9 mouse cellular contexts compared by ENCODE assay signal in the genomic region with DNA sequence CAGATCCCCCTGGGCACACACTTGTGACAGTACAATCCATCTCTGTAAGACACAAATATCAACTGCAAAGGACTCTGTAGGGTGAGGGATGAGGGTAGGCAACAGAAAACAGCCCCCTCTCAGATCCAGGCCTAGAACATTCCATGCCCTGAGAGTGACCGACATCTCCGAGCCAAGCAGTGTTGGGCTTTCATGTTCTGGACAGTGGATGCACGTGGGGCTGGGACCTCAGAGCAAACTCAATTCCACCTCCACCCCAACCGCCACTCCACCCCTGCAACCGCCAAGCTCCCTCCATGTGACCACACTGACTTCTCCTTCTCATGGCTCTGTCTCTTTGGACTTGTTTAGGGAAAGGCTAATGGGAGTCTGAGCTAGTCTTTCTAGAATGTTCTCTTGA. TPM values are rescaled to one million over a fixed set of nuclear protein-coding genes. Genes with fewer than 3 reads are reported as not detected.
DNase-seq lines count a peak whose midpoint lies in the region; ATAC-seq lines count a peak whose summit lies in the region.
"Had no signal": no experiment of that assay in that cellular context is flagged by ENCODE, and none has a peak within 500 bp of the region (broad histone marks: within the 10 kb centered on the region; RNA-seq: fewer than 3 reads in every experiment).

No protein-coding gene starts in this region.

- H3K27me3 ChIP-seq in heart, embryonic 15.5 days, result peaks cover 17% of the 10 kb centered on the region; the same call in 1 of the 2 replicates
- no peaks in the 10 kb centered on the region for H3K27me3 ChIP-seq in embryonic facial prominence, embryonic 15.5 days
- H3K27me3 ChIP-seq in kidney, embryonic 16.5 days (ENCODE audit: insufficient read depth, low read length), result peaks cover 34% of the 10 kb centered on the region
- H3K27me3 ChIP-seq in midbrain, embryonic 14.5 days (ENCODE audit: control insufficient read depth, insufficient read depth, low read length), result no peaks in the 10 kb centered on the region

- 82% methylated on average over 5 of the region's 5 CpGs for WGBS in heart, embryonic 15.5 days
- WGBS in embryonic facial prominence, embryonic 15.5 days, result 81% methylated on average over 5 of the region's 5 CpGs
- 31% methylated on average over 5 of the region's 5 CpGs for WGBS in kidney, embryonic 16.5 days
- WGBS in midbrain, embryonic 14.5 days, result 91% methylated on average over 5 of the region's 5 CpGs

- H3K4me2 ChIP-seq in heart, embryonic 15.5 days, result peak overlapping the region; percentile 68
- H3K4me2 ChIP-seq in embryonic facial prominence, embryonic 15.5 days (replicated peaks), result peak overlapping the region; percentile 47
- H3K4me2 ChIP-seq in kidney, embryonic 16.5 days (replicated peaks; ENCODE audit: low read depth, low read length), result peak overlapping the region; percentile 40
- peak overlapping the region; percentile 49 for H3K4me2 ChIP-seq in midbrain, embryonic 14.5 days (ENCODE audit: low read length)

- peak overlapping the region; percentile 36 for H3K4me3 ChIP-seq in heart, embryonic 15.5 days
- H3K4me3 ChIP-seq in embryonic facial prominence, embryonic 15.5 days (replicated peaks), result no peak overlapping the region
- H3K4me3 ChIP-seq in kidney, embryonic 16.5 days (ENCODE audit: low read length), result no peak overlapping the region
- no peak overlapping the region for H3K4me3 ChIP-seq in midbrain, embryonic 14.5 days (replicated peaks; ENCODE audit: low read depth, low read length)

- ATAC-seq in heart, embryonic 15.5 days (replicated peaks; ENCODE audit: insufficient number of reproducible peaks, insufficient read depth, low FRiP score, low read depth), result no peak
- ATAC-seq in embryonic facial prominence, embryonic 15.5 days (ENCODE audit: insufficient number of reproducible peaks, low FRiP score, low TSS enrichment, low read depth), result no peak
- ATAC-seq in kidney, embryonic 16.5 days (ENCODE audit: low FRiP score, low TSS enrichment), result no peak; the same call in 1 of the 2 replicates
- ATAC-seq in midbrain, embryonic 14.5 days (ENCODE audit: low FRiP score, low TSS enrichment), result no peak

- no peak for DNase-seq in heart, adult 18-20 months
- DNase-seq in midbrain, embryonic 14.5 days, result no peak
- DNase-seq in embryo, embryonic 10 days (ENCODE audit: low spot score), result no peak
- no peak for DNase-seq in lung, postnatal 10 days
- DNase-seq in lung, postnatal 25 days (ENCODE audit: low spot score), result no peak

- no peak overlapping the region for H3K9ac ChIP-seq in heart, embryonic 15.5 days
- H3K9ac ChIP-seq in embryonic facial prominence, embryonic 15.5 days, result no peak overlapping the region
- H3K9ac ChIP-seq in kidney, embryonic 16.5 days (replicated peaks; ENCODE audit: low read length), result peak overlapping the region; percentile 24; the same call in 1 of the 2 replicates
- no peak overlapping the region for H3K9ac ChIP-seq in midbrain, embryonic 14.5 days (replicated peaks; ENCODE audit: low read length)

- H3K4me1 ChIP-seq in heart, embryonic 15.5 days (replicated peaks), result peaks cover 37% of the 10 kb centered on the region
- peaks cover 31% of the 10 kb centered on the region for H3K4me1 ChIP-seq in embryonic facial prominence, embryonic 15.5 days
- H3K4me1 ChIP-seq in kidney, embryonic 16.5 days (ENCODE audit: insufficient read depth, low read length), result peaks cover 50% of the 10 kb centered on the region
- H3K4me1 ChIP-seq in midbrain, embryonic 14.5 days (ENCODE audit: control insufficient read depth, insufficient read depth, low read length), result peaks cover 31% of the 10 kb centered on the region

- no peaks in the 10 kb centered on the region for H3K9me3 ChIP-seq in heart, embryonic 15.5 days (replicated peaks)
- no peaks in the 10 kb centered on the region for H3K9me3 ChIP-seq in embryonic facial prominence, embryonic 15.5 days (replicated peaks)
- H3K9me3 ChIP-seq in kidney, embryonic 16.5 days (ENCODE audit: low read length), result no peaks in the 10 kb centered on the region
- no peaks in the 10 kb centered on the region for H3K9me3 ChIP-seq in midbrain, embryonic 14.5 days (ENCODE audit: control insufficient read depth, low read length)

- no peaks in the 10 kb centered on the region for H3K36me3 ChIP-seq in heart, embryonic 15.5 days
- H3K36me3 ChIP-seq in embryonic facial prominence, embryonic 15.5 days, result no peaks in the 10 kb centered on the region
- no peaks in the 10 kb centered on the region for H3K36me3 ChIP-seq in kidney, embryonic 16.5 days (ENCODE audit: insufficient read depth, low read length)
- H3K36me3 ChIP-seq in midbrain, embryonic 14.5 days (ENCODE audit: control insufficient read depth, insufficient read depth, low read length), result no peaks in the 10 kb centered on the region

- 0 out of 2 replicates have a peak overlapping the region, but pooled peaks have one; percentile 24 for H3K27ac ChIP-seq in heart, embryonic 15.5 days
- H3K27ac ChIP-seq in embryonic facial prominence, embryonic 15.5 days (replicated peaks), result peak overlapping the region; percentile 48
- peak overlapping the region; percentile 95 for H3K27ac ChIP-seq in kidney, embryonic 16.5 days (ENCODE audit: low read length)
- H3K27ac ChIP-seq in midbrain, embryonic 14.5 days (replicated peaks; ENCODE audit: low read depth, low read length), result peak overlapping the region; percentile 92

RNA-seq across cellular contexts. Expression of gene Pck1, which starts 19.1 kb away (rescaled TPM):
- 0.10 and 0.16 TPM in 2 replicates for polyA plus RNA-seq in heart, embryonic 15.5 days (2015; fragmentation: Nextera tagmentation; extraction: Ambion mirVana)
- 100 to 1,000 TPM in 1 of 2 experiments, 10 to 100 TPM in 1; 12.3 to 112 TPM for total RNA-seq in heart, adult 18-20 months (2021)
- not detected in 2 replicates for polyA plus RNA-seq in embryonic facial prominence, embryonic 15.5 days (2015; fragmentation: Nextera tagmentation; extraction: Ambion mirVana)
- polyA plus RNA-seq in kidney, embryonic 16.5 days (2015; fragmentation: Nextera tagmentation; extraction: Ambion mirVana), result 35.4 and 38.4 TPM in 2 replicates
- not detected in 2 replicates for polyA plus RNA-seq in midbrain, embryonic 14.5 days (2014; fragmentation: Nextera tagmentation; extraction: Ambion mirVana)
- total RNA-seq: left cerebral cortex, postnatal 14 days had no signal

RNA-seq across cellular contexts. Expression of gene Zbp1, which starts 46.8 kb away (rescaled TPM):
- 0.68 and 2.3 TPM in 2 replicates for polyA plus RNA-seq in heart, embryonic 15.5 days (2015; fragmentation: Nextera tagmentation; extraction: Ambion mirVana)
- total RNA-seq in heart, adult 18-20 months (2021), result 1 to 10 TPM in 1 of 2 experiments, under 1 TPM in 1; 0.90 to 1.3 TPM
- 0.63 and 1.5 TPM in 2 replicates for polyA plus RNA-seq in embryonic facial prominence, embryonic 15.5 days (2015; fragmentation: Nextera tagmentation; extraction: Ambion mirVana)
- polyA plus RNA-seq in kidney, embryonic 16.5 days (2015; fragmentation: Nextera tagmentation; extraction: Ambion mirVana), result 0.67 TPM in 1 of 2 replicates, not detected in the other
- 1.7 TPM in 1 of 2 replicates, not detected in the other for polyA plus RNA-seq in midbrain, embryonic 14.5 days (2014; fragmentation: Nextera tagmentation; extraction: Ambion mirVana)
- total RNA-seq: left cerebral cortex, postnatal 14 days had no signal

RNA-seq across cellular contexts. Expression of gene Ctcfl, which starts 52.6 kb away (rescaled TPM):
- 0.66 and 0.94 TPM in 2 replicates for polyA plus RNA-seq in heart, embryonic 15.5 days (2015; fragmentation: Nextera tagmentation; extraction: Ambion mirVana)
- under 1 TPM; 0.08 to 0.22 TPM for total RNA-seq in heart, adult 18-20 months (2021)
- polyA plus RNA-seq in embryonic facial prominence, embryonic 15.5 days (2015; fragmentation: Nextera tagmentation; extraction: Ambion mirVana), result 0.09 TPM in 1 of 2 replicates, not detected in the other
- polyA plus RNA-seq in kidney, embryonic 16.5 days (2015; fragmentation: Nextera tagmentation; extraction: Ambion mirVana), result 0.07 and 0.10 TPM in 2 replicates
- not detected in 2 replicates for polyA plus RNA-seq in midbrain, embryonic 14.5 days (2014; fragmentation: Nextera tagmentation; extraction: Ambion mirVana)
- total RNA-seq: left cerebral cortex, postnatal 14 days had no signal

Comparison
In these comparisons a context has a peak if more than half of its experiments do, and no peak if none do; other contexts are left out.
1. H3K27ac ChIP-seq: peak in every context shown above with its lines; median percentile 95 in kidney, embryonic 16.5 days; 92 in midbrain, embryonic 14.5 days; 48 in embryonic facial prominence, embryonic 15.5 days; 24 in heart, embryonic 15.5 days.
2. RNA of gene Pck1, which starts 19.1 kb away (polyA plus RNA-seq): 35.4 to 38.4 TPM in kidney, embryonic 16.5 days; 0.10 to 0.16 TPM in heart, embryonic 15.5 days, not detected in embryonic facial prominence, embryonic 15.5 days and not detected in midbrain, embryonic 14.5 days; every median in the first group is over 10 times any median in the second.
3. Peak in every context shown above with its lines, with median percentiles within 50 percentile points of each other: H3K4me2 ChIP-seq.